Mouse (Mus musculus): ENCODE data around the gene Cyb561d2. TPM values are rescaled to one million over a fixed set of nuclear protein-coding genes. Genes with fewer than 3 reads are reported as not detected.
A peak's percentile ranks its signal among the peaks of the same experiment; 100 is the strongest.

Cyb561d2 gene
- polyA plus RNA-seq, 1 experiment from 2014 or later, result 50.1 TPM

GRCm38 (mm10) chr9:107522400-107522711, 19.6 kb downstream of the Cyb561d2 start:
- no peaks in the 10 kb centered on the region for H3K36me3 ChIP-seq (ENCODE audit: insufficient read depth, low read length)
- WGBS, result 16% methylated on average over 2 of the region's 2 CpGs
- TF ChIP-seq CTCF (IDR thresholded peaks at IDR 0.05; ENCODE audit: low read depth), result no peak
- H3K4me2 ChIP-seq (ENCODE audit: low read length), result peak overlapping the region; percentile 40; the same call in 1 of the 2 replicates
- no peak for ATAC-seq (replicated peaks; ENCODE audit: low FRiP score, low read depth)
- peak overlapping the region; percentile 27; the same call in 1 of the 2 replicates for H3K9ac ChIP-seq (ENCODE audit: low read depth, low read length)
- H3K4me3 ChIP-seq (replicated peaks; ENCODE audit: low read depth, low read length), result no peak overlapping the region
- peaks cover 21% of the 10 kb centered on the region for H3K4me1 ChIP-seq (replicated peaks; ENCODE audit: insufficient read depth, low read length)
- no peak for DNase-seq (ENCODE audit: low spot score)
- no peak overlapping the region for H3K27ac ChIP-seq
- peaks cover 8% of the 10 kb centered on the region for H3K27me3 ChIP-seq (ENCODE audit: insufficient read depth, low read length)
- no peaks in the 10 kb centered on the region for H3K9me3 ChIP-seq (replicated peaks; ENCODE audit: low read length)

- Histone ChIP-seq H3K27ac (no peak overlapping the region), H3K9ac (ENCODE audit: low read depth, low read length) (peak overlapping the region; percentile 27; the same call in 1 of the 2 replicates), H3K4me3 (replicated peaks; ENCODE audit: low read depth, low read length) (no peak overlapping the region), H3K9me3 (replicated peaks; ENCODE audit: low read length) (no peaks in the 10 kb centered on the region), H3K4me2 (ENCODE audit: low read length) (peak overlapping the region; percentile 40), H3K36me3 (ENCODE audit: insufficient read depth, low read length) (no peaks in the 10 kb centered on the region), H3K27me3 (ENCODE audit: insufficient read depth, low read length) (peaks cover 7% of the 10 kb centered on the region), H3K4me1 (replicated peaks; ENCODE audit: insufficient read depth, low read length) (peaks cover 17% of the 10 kb centered on the region)
- no peak for ATAC-seq (replicated peaks; ENCODE audit: low FRiP score, low read depth)
- DNase-seq (ENCODE audit: low spot score), result no peak
- WGBS, result 23% methylated on average over 25 of the region's 25 CpGs
- TF ChIP-seq CTCF (IDR thresholded peaks at IDR 0.05; ENCODE audit: low read depth), result no peak
These were observed 20.1 kb downstream of the Cyb561d2 start for GRCm38 (mm10) chr9:107521711-107522399.

GRCm38 (mm10) chr9:107521190-107521589, 20.8 kb downstream of the Cyb561d2 start:
- Histone ChIP-seq H3K9me3 (replicated peaks; ENCODE audit: low read length) (no peaks in the 10 kb centered on the region), H3K4me3 (replicated peaks; ENCODE audit: low read depth, low read length) (no peak overlapping the region), H3K4me1 (replicated peaks; ENCODE audit: insufficient read depth, low read length) (peaks cover 11% of the 10 kb centered on the region; the same call in 1 of the 2 replicates), H3K27ac (no peak overlapping the region), H3K27me3 (ENCODE audit: insufficient read depth, low read length) (peaks cover under 1% of the 10 kb centered on the region; the same call in 1 of the 2 replicates), H3K4me2 (ENCODE audit: low read length) (no peak overlapping the region), H3K9ac (ENCODE audit: low read depth, low read length) (no peak overlapping the region), H3K36me3 (ENCODE audit: insufficient read depth, low read length) (no peaks in the 10 kb centered on the region)
- WGBS, result 55% methylated on average over 5 of the region's 5 CpGs
- DNase-seq (ENCODE audit: low spot score), result no peak
- no peak for TF ChIP-seq CTCF (IDR thresholded peaks at IDR 0.05; ENCODE audit: low read depth)
- ATAC-seq (replicated peaks; ENCODE audit: low FRiP score, low read depth), result no peak

GRCm38 (mm10) chr9:107520331-107520730, 21.7 kb downstream of the Cyb561d2 start:
- no peak for ATAC-seq (replicated peaks; ENCODE audit: low FRiP score, low read depth)
- H3K9ac ChIP-seq (ENCODE audit: low read depth, low read length), result no peak overlapping the region
- no peak overlapping the region for H3K27ac ChIP-seq
- no peak overlapping the region for H3K4me2 ChIP-seq (ENCODE audit: low read length)
- no peaks in the 10 kb centered on the region for H3K9me3 ChIP-seq (replicated peaks; ENCODE audit: low read length)
- DNase-seq (ENCODE audit: low spot score), result no peak
- no peaks in the 10 kb centered on the region for H3K36me3 ChIP-seq (ENCODE audit: insufficient read depth, low read length)
- H3K4me3 ChIP-seq (replicated peaks; ENCODE audit: low read depth, low read length), result no peak overlapping the region
- 63% methylated on average over 6 of the region's 6 CpGs for WGBS
- no peak for TF ChIP-seq CTCF (IDR thresholded peaks at IDR 0.05; ENCODE audit: low read depth)
- H3K27me3 ChIP-seq (ENCODE audit: insufficient read depth, low read length), result no peaks in the 10 kb centered on the region
- peaks cover 10% of the 10 kb centered on the region; the same call in 1 of the 2 replicates for H3K4me1 ChIP-seq (replicated peaks; ENCODE audit: insufficient read depth, low read length)

- TF ChIP-seq CTCF (IDR thresholded peaks at IDR 0.05; ENCODE audit: low read depth), result peak; percentile 100
- ATAC-seq (replicated peaks; ENCODE audit: low FRiP score, low read depth) (0 out of 2 replicates have a peak, but pooled peaks have one; percentile 30), DNase-seq (ENCODE audit: low spot score) (peak; percentile 81)
- H3K9me3 ChIP-seq (replicated peaks; ENCODE audit: low read length), result no peaks in the 10 kb centered on the region
- 0 out of 2 replicates have a peak, but pooled peaks cover 7% of the 10 kb centered on the region for H3K4me1 ChIP-seq (replicated peaks; ENCODE audit: insufficient read depth, low read length)
- no peaks in the 10 kb centered on the region for H3K27me3 ChIP-seq (ENCODE audit: insufficient read depth, low read length)
- H3K4me2 ChIP-seq (ENCODE audit: low read length), result no peak overlapping the region
- no peaks in the 10 kb centered on the region for H3K36me3 ChIP-seq (ENCODE audit: insufficient read depth, low read length)
- no peak overlapping the region for H3K4me3 ChIP-seq (replicated peaks; ENCODE audit: low read depth, low read length)
- no peak overlapping the region for H3K9ac ChIP-seq (ENCODE audit: low read depth, low read length)
- no peak overlapping the region for H3K27ac ChIP-seq
- WGBS, result 25% methylated on average over 14 of the region's 14 CpGs
These were observed 27.6 kb downstream of the Cyb561d2 start for GRCm38 (mm10) chr9:107514303-107514955.

GRCm38 (mm10) chr9:107512326-107512725, 29.7 kb downstream of the Cyb561d2 start:
- Histone ChIP-seq H3K4me1 (replicated peaks; ENCODE audit: insufficient read depth, low read length) (peaks cover 13% of the 10 kb centered on the region), H3K27me3 (ENCODE audit: insufficient read depth, low read length) (no peaks in the 10 kb centered on the region), H3K27ac (no peak overlapping the region), H3K4me2 (ENCODE audit: low read length) (peak overlapping the region; percentile 15; the same call in 1 of the 2 replicates), H3K9me3 (replicated peaks; ENCODE audit: low read length) (no peaks in the 10 kb centered on the region), H3K36me3 (ENCODE audit: insufficient read depth, low read length) (no peaks in the 10 kb centered on the region), H3K4me3 (replicated peaks; ENCODE audit: low read depth, low read length) (no peak overlapping the region), H3K9ac (ENCODE audit: low read depth, low read length) (no peak overlapping the region)
- ATAC-seq (replicated peaks; ENCODE audit: low FRiP score, low read depth), result 0 out of 2 replicates have a peak, but pooled peaks have one; percentile 9
- no peak for TF ChIP-seq CTCF (IDR thresholded peaks at IDR 0.05; ENCODE audit: low read depth)
- DNase-seq (ENCODE audit: low spot score), result no peak
- WGBS, result 45% methylated on average over 16 of the region's 16 CpGs

All from kidney, postnatal 0 days (tissue).